Mouse (Mus musculus) testis, postnatal 10 days (tissue): ENCODE data around the gene Prkar1b.
A peak's percentile ranks its signal among the peaks of the same experiment; 100 is the strongest.

Source experiments
- DNase-seq: peaks from one replicate; pipeline ENCODE4 v3.0.0; 2021; ENCODE audit warnings: low spot score

The Prkar1b gene

GRCm38 (mm10) chr5:139060460-139061051 lies 89.2 kb downstream of the Prkar1b start:
- no peak for DNase-seq

GRCm38 (mm10) chr5:139053176-139053575 lies 96.6 kb downstream of the Prkar1b start:
- DNase-seq, result no peak

- no peak for DNase-seq
Measured at GRCm38 (mm10) chr5:139051276-139051675, 98.5 kb downstream of the Prkar1b start.

GRCm38 (mm10) chr5:139049367-139049766 lies 100.4 kb downstream of the Prkar1b start:
- no peak for DNase-seq

GRCm38 (mm10) chr5:139047171-139047570 lies 102.6 kb downstream of the Prkar1b start:
- no peak for DNase-seq

- no peak for DNase-seq
Measured at GRCm38 (mm10) chr5:139046636-139047035, 103.2 kb downstream of the Prkar1b start.

DNA sequence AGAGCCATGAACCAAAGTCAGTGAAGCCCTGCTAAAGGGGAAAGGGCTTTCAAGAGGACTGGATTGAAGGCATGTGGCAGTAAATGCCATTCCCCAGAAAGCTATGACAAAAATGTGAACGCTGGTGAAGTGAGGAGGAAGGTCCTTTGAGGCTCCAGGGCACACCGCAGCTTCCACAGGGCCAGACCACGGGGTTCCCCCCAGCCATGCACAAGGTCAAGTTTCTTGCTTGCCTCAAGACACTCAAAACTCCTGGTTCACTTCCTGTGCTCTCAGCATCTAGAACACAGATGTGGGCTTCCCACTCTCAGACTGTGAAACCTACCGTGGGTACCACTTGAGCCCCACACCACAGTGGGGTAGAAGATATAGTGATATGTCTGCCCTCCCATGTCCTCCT lies 106.3 kb downstream of the Prkar1b start:
- no peak for DNase-seq

DNA sequence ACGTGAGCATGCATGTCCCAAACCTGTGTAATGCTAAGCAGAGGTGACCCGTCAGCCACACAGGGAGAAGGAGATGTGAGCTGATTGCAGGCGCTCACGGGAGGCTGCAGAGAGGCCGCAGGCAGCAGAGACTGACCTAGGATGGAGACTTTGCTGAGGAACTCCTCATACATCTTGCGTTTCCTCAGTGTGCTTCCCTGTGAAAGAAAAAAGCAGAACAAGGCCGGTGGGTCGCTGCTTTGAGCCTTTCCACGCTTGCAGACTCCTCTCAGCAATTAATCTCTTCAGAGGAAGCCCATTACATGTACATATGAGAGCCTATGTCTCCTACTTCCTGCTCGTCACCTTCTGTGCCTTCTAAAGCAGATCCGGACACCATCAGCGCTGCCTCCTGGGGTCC lies 107.5 kb downstream of the Prkar1b start:
- DNase-seq, result no peak

DNA sequence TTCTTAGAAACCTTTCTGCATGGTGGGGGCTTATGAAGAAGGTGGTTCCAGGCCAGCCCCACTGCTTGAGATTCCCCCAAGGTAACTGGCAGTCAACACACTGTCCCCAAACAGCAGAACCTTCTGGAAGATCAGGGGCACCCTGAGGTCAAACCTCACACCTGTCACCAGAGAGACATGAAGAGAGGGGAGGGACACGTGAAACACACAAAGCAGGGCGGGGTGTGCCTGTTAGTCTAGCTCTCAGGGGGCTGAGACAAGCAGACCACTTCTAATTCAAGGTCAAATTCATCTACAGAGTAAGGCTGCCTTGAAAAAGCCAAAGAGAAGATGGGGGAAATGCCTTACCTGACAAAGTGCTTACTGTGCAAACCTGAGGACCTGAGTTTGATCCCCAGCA lies 114.6 kb downstream of the Prkar1b start:
- no peak for DNase-seq

GRCm38 (mm10) chr5:139034746-139035145 lies 115.1 kb downstream of the Prkar1b start:
- no peak for DNase-seq

GRCm38 (mm10) chr5:139033406-139034317 lies 116.1 kb downstream of the Prkar1b start:
- no peak for DNase-seq

GRCm38 (mm10) chr5:139027603-139028002 lies 122.2 kb downstream of the Prkar1b start:
- no peak for DNase-seq

GRCm38 (mm10) chr5:139024351-139025105 lies 125.3 kb downstream of the Prkar1b start:
- no peak for DNase-seq

- no peak for DNase-seq
Measured at GRCm38 (mm10) chr5:139020595-139020994, 129.2 kb downstream of the Prkar1b start.

- peak; percentile 80 for DNase-seq
Measured at GRCm38 (mm10) chr5:139017371-139018124, 132.3 kb downstream of the Prkar1b start.

- peak; percentile 93 for DNase-seq
Measured at GRCm38 (mm10) chr5:139015097-139015496, 134.7 kb downstream of the Prkar1b start.

DNA sequence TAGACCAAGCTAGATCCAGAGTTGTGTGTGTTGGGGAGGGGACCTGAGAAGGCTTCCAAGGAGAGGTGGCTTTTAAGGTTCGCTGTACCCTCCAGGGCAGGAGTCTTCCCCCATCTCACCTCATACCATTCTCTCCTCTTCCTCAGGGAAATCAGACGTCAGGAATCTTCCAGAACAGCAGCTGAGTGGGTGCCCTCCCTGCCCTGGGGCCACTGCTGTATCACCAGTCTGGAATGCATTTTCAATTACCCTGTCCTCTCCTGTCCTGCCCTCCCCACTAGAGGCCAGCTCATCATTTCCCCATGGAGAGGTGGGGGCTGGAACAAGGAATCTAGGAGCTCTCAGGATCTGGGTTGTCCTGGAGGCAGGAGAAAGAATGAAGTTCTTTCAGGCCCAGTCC lies 139.2 kb downstream of the Prkar1b start:
- DNase-seq, result no peak

DNA sequence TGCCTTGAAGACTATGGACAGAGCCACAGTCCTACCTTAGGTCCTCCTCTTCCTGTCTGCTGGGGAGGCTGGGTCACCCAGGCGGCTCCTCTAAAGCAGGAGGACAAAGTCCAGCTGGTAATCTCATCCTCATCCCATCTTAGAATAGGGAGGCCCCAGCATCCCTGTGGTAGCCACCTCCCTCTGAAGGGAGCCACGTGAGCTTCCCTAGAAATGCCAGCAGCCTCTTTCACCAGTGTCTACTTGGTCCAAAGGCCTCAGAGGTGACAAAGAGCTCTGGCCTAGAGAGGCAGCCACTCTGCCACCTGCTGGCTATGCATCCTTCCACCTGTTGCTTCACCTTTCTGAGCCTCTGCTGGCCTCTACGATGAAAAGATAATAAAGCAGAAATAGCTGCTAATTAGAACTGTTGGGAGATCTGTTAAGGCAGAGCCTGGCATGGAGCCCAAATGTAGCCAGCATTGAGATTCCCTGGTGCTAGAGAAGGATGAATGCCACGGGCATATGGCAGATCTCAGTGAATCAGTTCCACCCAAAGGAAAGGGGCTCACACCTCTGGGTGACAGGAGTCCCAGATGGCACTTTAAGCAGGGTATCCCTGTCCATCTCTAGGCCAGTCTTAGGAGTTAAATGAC lies 142.5 kb downstream of the Prkar1b start:
- no peak for DNase-seq

- no peak for DNase-seq
Measured at GRCm38 (mm10) chr5:139004588-139004987, 145.2 kb downstream of the Prkar1b start.

DNA sequence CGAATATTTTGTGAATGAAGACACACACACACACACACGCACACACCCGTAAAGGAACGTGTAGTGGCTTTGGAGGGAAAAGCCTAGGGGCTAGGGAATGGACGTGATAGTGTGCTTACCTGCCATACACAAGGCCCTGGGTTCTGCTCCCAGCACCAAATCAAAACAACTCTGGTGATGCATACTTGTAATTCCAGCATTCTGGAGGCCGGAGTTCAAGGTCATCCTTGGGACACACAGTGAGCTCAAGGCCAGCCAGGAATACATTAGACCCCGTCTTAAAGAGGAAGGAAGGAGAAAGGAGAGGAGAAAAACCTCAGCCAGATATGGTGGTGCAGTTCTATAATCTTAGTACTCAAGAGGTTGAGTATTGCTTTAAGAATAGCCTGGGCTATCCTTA lies 150.1 kb downstream of the Prkar1b start:
- DNase-seq, result no peak

DNA sequence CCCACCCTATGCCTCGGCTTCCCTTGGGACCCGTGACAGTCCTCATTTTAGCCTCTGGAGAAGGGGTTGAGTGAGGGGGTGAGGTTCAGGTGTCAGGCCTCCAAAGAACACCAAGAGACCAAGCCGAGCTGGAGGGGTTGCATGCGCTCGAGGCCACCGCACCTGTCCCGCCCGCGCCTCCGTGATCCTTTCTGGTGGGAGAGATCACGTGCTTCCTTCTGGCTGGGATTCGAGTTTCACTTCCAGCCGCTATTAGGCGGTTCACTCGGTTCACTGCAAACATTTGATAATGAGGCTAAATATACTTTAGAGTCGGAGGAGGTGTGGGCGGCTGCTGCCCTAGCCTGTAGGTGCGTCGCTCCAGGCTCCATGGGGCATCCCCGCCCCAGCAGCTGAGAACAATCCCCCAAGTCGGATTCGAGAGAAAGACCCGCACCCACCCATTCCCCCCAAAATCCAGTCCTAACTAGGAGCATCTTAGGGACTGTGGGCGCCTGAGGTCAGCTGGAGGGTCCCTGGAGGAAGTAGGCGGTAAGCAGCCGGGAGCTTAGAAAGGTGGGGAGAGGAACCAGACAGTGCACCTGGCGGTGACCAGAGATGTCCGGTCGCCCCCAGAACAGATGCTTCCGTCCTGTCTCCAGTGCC lies 151.7 kb downstream of the Prkar1b start:
- DNase-seq, result no peak
